Mouse (Mus musculus): ENCODE measurements around the gene Creld2.
"Not testable (repeated sequence)": the region's sequence is repeated elsewhere in the genome, so short reads cannot be mapped to it uniquely, and the experiment has no call there.

The Creld2 gene

GRCm38 (mm10) chr15:88819026-88819905, at the start of gene Creld2, which contains the start of gene Alg12:
Gene Creld2, plus strand, starts transcription at chr15:88819646.
Gene Alg12, minus strand, starts transcription at chr15:88819318.
- peak; percentile 100 for DNase-seq (ENCODE audit: low spot score)

GRCm38 (mm10) chr15:88774630-88775029, 44.8 kb upstream of the Creld2 start:
- not testable (repeated sequence) for DNase-seq (ENCODE audit: low spot score)

GRCm38 (mm10) chr15:88792140-88792850, 27.2 kb upstream of the Creld2 start:
- DNase-seq (ENCODE audit: low spot score) = no peak

- not testable (repeated sequence) for DNase-seq (ENCODE audit: low spot score)
Measured at GRCm38 (mm10) chr15:88794729-88795128, 24.7 kb upstream of the Creld2 start.

GRCm38 (mm10) chr15:88799950-88800371, 19.5 kb upstream of the Creld2 start:
- DNase-seq (ENCODE audit: low spot score) = no peak

GRCm38 (mm10) chr15:88800921-88801354, 18.5 kb upstream of the Creld2 start:
- DNase-seq (ENCODE audit: low spot score) = no peak

GRCm38 (mm10) chr15:88801903-88802302, 17.5 kb upstream of the Creld2 start:
- DNase-seq (ENCODE audit: low spot score) = no peak

- no peak for DNase-seq (ENCODE audit: low spot score)
Measured at GRCm38 (mm10) chr15:88802348-88802747, 17.1 kb upstream of the Creld2 start.

- no peak for DNase-seq (ENCODE audit: low spot score)
Measured at GRCm38 (mm10) chr15:88808121-88808520, 11.3 kb upstream of the Creld2 start.

GRCm38 (mm10) chr15:88810369-88810768, 9.1 kb upstream of the Creld2 start:
- no peak for DNase-seq (ENCODE audit: low spot score)

GRCm38 (mm10) chr15:88813262-88813661, 6.2 kb upstream of the Creld2 start:
- no peak for DNase-seq (ENCODE audit: low spot score)

- DNase-seq (ENCODE audit: low spot score) = not testable (repeated sequence)
Measured at GRCm38 (mm10) chr15:88813873-88814272, 5.6 kb upstream of the Creld2 start.

GRCm38 (mm10) chr15:88814411-88815047, 4.9 kb upstream of the Creld2 start:
- no peak for DNase-seq (ENCODE audit: low spot score)

- no peak for DNase-seq (ENCODE audit: low spot score)
Measured at GRCm38 (mm10) chr15:88815196-88815700, 4.2 kb upstream of the Creld2 start.

GRCm38 (mm10) chr15:88819906-88820303, 459 bp downstream of the Creld2 start:
- peak; percentile 35 for DNase-seq (ENCODE audit: low spot score)

GRCm38 (mm10) chr15:88821403-88821802, 2.0 kb downstream of the Creld2 start:
- no peak for DNase-seq (ENCODE audit: low spot score)

GRCm38 (mm10) chr15:88822513-88822912, 3.1 kb downstream of the Creld2 start:
- DNase-seq (ENCODE audit: low spot score) = no peak

- DNase-seq (ENCODE audit: low spot score) = no peak
Measured at GRCm38 (mm10) chr15:88823376-88823775, 3.9 kb downstream of the Creld2 start.

- DNase-seq (ENCODE audit: low spot score) = no peak
Measured at GRCm38 (mm10) chr15:88827466-88827865, 8.0 kb downstream of the Creld2 start.

GRCm38 (mm10) chr15:88827991-88828799, 8.7 kb downstream of the Creld2 start:
- peak; percentile 76 for DNase-seq (ENCODE audit: low spot score)

Data from MN1 (cell line).